Mouse (Mus musculus): ENCODE results near the gene Slc28a2.
"Not testable (repeated sequence)": the region's sequence is repeated elsewhere in the genome, so short reads cannot be mapped to it uniquely, and the experiment has no call there.

Gene Slc28a2

DNA sequence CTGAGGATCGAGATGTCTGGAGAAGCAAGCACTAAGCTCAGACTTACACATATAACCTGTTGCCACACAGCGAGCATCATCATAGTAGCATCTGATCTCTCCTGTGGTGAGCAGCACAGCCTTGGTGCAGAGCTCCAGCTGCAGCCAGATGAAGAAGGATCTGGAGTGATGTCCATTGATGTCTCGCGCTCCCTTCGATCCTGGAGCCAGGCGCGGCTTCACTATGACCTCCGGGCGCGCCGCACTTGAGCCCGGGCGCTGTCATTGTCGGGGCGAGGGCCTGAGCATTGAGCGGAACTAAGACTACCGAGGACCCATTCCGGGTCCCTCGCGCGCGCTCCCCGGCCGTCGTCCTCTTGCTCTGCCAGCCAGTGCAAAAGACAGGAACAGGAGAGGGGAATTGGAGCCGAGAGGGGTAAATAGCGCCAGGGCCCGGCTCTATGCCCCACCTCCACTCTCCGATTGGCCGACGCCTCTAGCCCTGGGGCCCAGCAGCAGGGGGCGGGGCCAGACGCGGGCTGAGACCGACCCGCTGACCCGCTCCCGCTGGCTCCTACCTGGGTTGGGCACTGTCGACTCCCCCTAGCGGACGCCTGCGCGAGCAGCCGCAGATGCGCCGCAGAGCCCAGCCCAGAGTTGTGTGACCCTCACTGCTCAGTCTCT, 41.2 kb downstream of the Slc28a2 start:
- peak; percentile 95 for DNase-seq (ENCODE audit: low read depth, low spot score)

DNA sequence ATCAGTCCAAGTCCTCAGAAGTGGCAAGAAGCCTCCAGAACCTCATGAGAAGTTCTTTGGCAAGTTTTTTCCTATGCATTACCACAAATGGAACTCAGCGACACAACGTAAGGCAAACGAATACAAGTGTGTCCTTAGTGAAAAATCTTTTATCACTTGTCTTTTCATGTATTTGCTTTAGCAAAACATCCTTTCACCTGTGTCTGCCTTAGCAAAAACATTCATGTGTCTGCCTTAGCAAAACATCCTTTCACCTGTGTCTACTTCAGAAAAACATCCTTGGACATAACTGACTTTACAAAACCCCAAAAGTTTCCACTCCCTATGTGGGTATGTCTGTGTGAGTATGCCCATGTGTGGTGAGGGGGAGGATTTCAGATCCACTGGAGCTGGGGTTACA, 42.9 kb downstream of the Slc28a2 start:
- no peak for DNase-seq (ENCODE audit: low read depth, low spot score)

DNA sequence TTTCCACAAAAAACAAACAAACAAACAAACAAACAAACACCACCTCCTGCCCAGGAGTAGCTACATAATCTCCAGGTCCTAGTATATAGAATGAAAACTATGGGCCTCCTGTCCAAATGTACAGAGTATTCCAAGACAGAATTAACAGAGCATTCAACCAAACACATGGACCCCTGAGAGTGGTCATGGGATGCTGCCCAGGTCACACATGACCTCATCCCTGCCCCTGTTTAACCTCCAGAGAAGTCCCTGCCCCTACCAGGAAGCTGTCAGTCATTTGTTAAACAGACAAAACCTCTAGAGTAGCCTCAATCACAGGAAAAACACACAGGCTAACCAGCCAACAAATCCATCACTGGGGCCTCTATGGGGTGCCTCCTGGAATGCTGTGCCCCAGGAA, 50.3 kb downstream of the Slc28a2 start:
- no peak for DNase-seq (ENCODE audit: low read depth, low spot score)

DNA sequence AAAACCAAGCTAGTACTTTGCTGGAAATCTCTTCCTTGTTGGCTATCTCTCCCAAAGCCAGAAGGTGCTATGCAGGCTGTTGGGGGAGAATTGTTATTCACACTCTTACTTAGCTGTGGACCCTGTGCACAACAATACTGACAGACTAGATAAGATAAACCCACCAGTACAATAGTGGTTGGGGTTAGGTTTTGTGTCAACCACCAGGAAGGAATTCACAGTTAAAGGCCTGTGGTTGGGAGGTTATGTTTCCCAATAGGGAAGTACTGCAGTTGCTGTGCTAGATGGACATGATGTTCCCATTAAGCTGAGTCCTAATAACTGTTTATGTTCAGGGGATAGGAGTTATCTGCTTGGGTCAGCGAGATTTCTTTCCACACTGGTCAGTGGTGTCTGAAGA, 57.5 kb downstream of the Slc28a2 start:
- DNase-seq (ENCODE audit: low read depth, low spot score): not testable (repeated sequence)

DNA sequence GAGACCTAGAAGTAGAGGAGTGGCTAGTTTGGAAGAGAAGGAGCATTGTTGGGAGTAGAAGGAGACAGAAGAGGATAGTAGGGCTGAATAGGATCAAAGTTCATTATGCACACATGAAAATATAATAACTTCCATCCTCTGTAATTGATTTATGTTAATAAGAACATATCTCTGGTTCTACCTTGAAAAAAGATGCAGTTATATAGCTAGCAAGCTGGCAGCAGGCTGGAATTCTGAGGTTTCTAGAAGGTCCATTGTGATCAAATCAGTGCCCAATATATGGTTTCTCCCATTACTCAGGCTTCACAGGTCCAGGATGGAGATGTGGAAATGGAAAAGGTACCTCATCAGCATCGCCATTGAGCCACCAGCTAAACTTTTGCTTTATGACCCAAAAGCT, 58.4 kb downstream of the Slc28a2 start, which contains the start of gene Gm14085:
Gene Gm14085 (plus strand): TSS at position 301 of the 400 bp plus-strand sequence.
- no peak for DNase-seq (ENCODE audit: low read depth, low spot score)

DNA sequence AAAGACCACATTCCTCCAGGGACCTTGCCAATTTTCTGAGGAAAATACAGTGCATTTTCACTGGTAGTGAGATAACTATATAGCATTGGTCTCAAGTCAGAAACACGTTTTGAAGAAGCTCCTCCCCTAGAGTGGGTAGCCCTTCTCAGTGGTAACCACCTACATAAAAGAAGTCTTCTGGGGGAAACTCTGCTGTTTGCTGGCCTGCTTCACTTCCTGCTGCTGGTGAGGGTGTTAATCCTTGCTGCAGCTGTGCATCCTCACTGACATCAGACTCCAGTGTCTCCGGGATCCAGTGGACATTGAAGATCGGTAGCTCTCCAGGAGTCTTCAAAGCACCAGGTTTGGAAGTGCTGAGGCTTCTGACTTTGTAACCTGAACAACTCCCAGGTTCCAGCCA, 59.4 kb downstream of the Slc28a2 start:
- DNase-seq (ENCODE audit: low read depth, low spot score): not testable (repeated sequence)

DNA sequence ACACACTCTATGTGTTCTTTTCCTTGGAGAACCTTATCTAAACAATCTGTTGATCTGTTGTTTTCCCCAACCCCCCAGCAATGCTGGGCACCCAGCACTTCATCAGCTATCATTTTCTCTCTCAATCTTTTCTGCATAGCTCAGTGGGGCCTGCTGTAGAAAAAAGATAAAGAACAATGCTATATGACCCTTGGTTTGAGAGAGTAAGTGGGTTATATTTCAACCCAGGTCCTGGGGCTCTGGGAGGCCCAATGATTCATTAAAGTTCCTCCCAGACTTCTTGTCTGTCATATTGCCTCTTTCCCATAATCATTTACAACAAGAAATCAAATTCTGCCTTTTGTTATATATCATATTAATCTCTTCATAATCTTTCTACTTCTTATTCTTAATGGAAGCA, 59.8 kb downstream of the Slc28a2 start:
- not testable (repeated sequence) for DNase-seq (ENCODE audit: low read depth, low spot score)

DNA sequence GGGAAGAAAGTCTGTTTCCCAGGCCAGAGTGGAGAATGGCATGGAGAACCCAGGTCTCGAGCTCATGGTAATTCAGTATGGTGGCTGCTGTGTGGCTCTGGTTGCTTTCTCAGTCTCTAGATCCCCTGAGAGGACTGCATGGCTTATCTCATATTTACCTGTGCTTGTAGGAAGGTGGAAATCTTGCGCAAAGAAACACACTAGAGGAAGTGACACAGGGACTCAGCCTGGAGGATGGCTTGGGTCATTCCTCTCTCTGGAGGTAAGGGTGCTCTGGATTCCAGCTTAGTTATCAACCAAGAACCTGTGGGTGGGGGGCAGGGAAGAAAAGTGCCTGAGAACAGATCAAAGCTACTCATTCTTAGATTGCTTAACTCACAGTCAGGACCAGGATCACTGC, 60.4 kb downstream of the Slc28a2 start:
- no peak for DNase-seq (ENCODE audit: low read depth, low spot score)

All from A20 (cell line).